Mouse (Mus musculus) limb, embryonic 14.5 days (tissue): ENCODE measurements around the gene Ttf1. TPM values are rescaled to one million over a fixed set of nuclear protein-coding genes. Genes with fewer than 3 reads are reported as not detected.

ENCODE experiments used
- ATAC-seq: fragments of 200-750 bp; cut with Nextera tagmentation; 2 replicates; pipeline ENCODE4 v1.8.0; 2017; ENCODE audit warnings: low read depth, moderate number of reproducible peaks, moderate TSS enrichment; ENCODE audit not compliant: low FRiP score
- DNase-seq: peaks from one replicate; pipeline ENCODE4 v3.0.0-alpha.2; 2015; ENCODE audit warnings: low spot score
- H3K27ac ChIP-seq: fragments of 300-500 bp; sonication (generic); replicated peaks from 2 replicates; pipeline ENCODE4 v1.5.1; 2014; ENCODE audit warnings: low read depth, mild to moderate bottlenecking, low read length, moderate library complexity, mixed read lengths
- H3K27me3 ChIP-seq: fragments of 300-500 bp; sonication (generic); 2 replicates; pipeline ENCODE4 v1.6.1; 2014; ENCODE audit warnings: low read length, mixed read lengths; ENCODE audit not compliant: control insufficient read depth, insufficient read depth
- H3K36me3 ChIP-seq: fragments of 300-500 bp; sonication (generic); 2 replicates; pipeline ENCODE4 v1.6.1; 2014; ENCODE audit warnings: mild to moderate bottlenecking, low read length, moderate library complexity, mixed read lengths; ENCODE audit not compliant: control insufficient read depth, insufficient read depth
- H3K4me1 ChIP-seq: fragments of 300-500 bp; sonication (generic); 2 replicates; pipeline ENCODE4 v1.6.1; 2014; ENCODE audit warnings: antibody characterized with exemption, low read length, mixed read lengths; ENCODE audit not compliant: control insufficient read depth, insufficient read depth
- H3K4me2 ChIP-seq: fragments of 300-500 bp; sonication (generic); replicated peaks from 2 replicates; pipeline ENCODE4 v1.6.1; 2014; ENCODE audit warnings: low read depth, mild to moderate bottlenecking, low read length, moderate library complexity; ENCODE audit not compliant: severe bottlenecking
- H3K4me3 ChIP-seq: fragments of 300-500 bp; sonication (generic); replicated peaks from 2 replicates; pipeline ENCODE4 v1.5.1; 2014; ENCODE audit warnings: low read length
- H3K9ac ChIP-seq: fragments of 300-500 bp; sonication (generic); 2 replicates; pipeline ENCODE4 v1.6.1; 2014; ENCODE audit warnings: mild to moderate bottlenecking, low read depth, low read length, moderate library complexity; ENCODE audit not compliant: severe bottlenecking
- H3K9me3 ChIP-seq: fragments of 300-500 bp; sonication (generic); 2 replicates; pipeline ENCODE4 v1.6.1; 2016; ENCODE audit warnings: low read length; ENCODE audit not compliant: control insufficient read depth
- POLR2A ChIP-seq: fragments of 200-500 bp; IDR thresholded peaks from 2 replicates; pipeline ENCODE4 v1.8.0; 2012; ENCODE audit warnings: inconsistent platforms, mild to moderate bottlenecking, moderate library complexity, borderline replicate concordance; ENCODE audit not compliant: insufficient read depth, insufficient read length; ENCODE audit errors: extremely low read depth
- WGBS: fragments of 180-500 bp; shearing (Covaris S2); extraction: QIAGEN DNeasy Blood & Tissue Kit; methylation state at CpG from one replicate; pipeline ENCODE4 v1.1.7; 2014; 5-methylcytosine and 5-hydroxymethylcytosine counted together
- polyA plus RNA-seq, 2 experiments: library from polyadenylated mRNA; depleted of rRNA in 1 of 2; stranded (reverse) in 1 of 2; unstranded in 1 of 2; fragments of >200 nt; fragmentation: Nextera tagmentation in 1 of 2; extraction: Ambion mirVana in 1 of 2; gene quantifications; 2 replicates each; pipeline versions ENCODE4 v1.2.1 to v1.2.3; 2012 to 2014

Ttf1 gene
- polyA plus RNA-seq, 2 experiments: 8.2 to 13.4 TPM

- DNase-seq (no peak), ATAC-seq (no peak)
- Histone ChIP-seq H3K4me1 (no peaks in the 10 kb centered on the region), H3K36me3 (no peaks in the 10 kb centered on the region), H3K4me2 (no peak overlapping the region), H3K9me3 (no peaks in the 10 kb centered on the region), H3K27ac (no peak overlapping the region), H3K4me3 (no peak overlapping the region), H3K9ac (no peak overlapping the region), H3K27me3 (no peaks in the 10 kb centered on the region; the same call in 1 of the 2 replicates)
- no peak for TF ChIP-seq POLR2A
- WGBS: 89% methylated on average over 7 of the region's 7 CpGs
Measured at GRCm38 (mm10) chr2:29023001-29023400, 37.1 kb upstream of the Ttf1 start.

GRCm38 (mm10) chr2:29025284-29025683, 34.8 kb upstream of the Ttf1 start:
- Histone ChIP-seq H3K9ac (no peak overlapping the region), H3K9me3 (no peaks in the 10 kb centered on the region), H3K4me2 (no peak overlapping the region), H3K27ac (no peak overlapping the region), H3K4me1 (no peaks in the 10 kb centered on the region), H3K4me3 (no peak overlapping the region), H3K36me3 (no peaks in the 10 kb centered on the region), H3K27me3 (no peaks in the 10 kb centered on the region; the same call in 1 of the 2 replicates)
- TF ChIP-seq POLR2A: no peak
- 78% methylated on average over 5 of the region's 5 CpGs for WGBS
- ATAC-seq (no peak), DNase-seq (no peak)

DNA sequence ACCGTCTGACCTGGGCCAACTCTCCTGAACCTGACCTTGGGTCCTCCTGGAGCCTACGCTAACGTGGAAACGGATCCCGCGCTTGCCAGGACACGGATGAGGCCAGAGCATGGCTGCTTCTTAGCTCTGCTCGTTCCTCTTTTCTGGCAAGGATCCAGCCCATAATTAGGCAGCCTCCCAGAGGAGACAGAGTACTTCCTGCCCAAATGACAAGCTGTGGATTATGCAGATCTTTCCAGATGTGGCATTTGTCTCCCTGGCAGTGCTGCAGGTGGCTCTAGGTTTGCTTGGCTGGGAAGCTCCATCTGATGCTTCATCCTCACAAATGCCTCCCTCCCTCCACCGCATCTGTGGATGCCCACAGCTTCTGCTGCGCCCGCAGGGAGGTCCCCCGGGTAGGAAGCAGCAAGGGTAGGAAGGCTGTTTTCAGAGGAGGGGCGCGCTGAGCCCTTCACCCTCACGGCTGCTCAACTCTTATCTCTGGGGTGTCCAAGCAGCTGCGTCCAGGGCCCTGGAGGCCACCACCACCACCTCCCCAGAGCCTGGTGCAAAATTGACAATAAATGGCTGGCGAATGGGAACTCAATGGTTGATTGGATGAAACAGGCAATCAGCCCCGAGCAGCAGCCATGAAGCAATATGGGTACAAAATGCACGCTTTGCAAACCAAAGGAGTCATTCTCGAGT, 29.9 kb upstream of the Ttf1 start:
- no peaks in the 10 kb centered on the region for H3K4me1 ChIP-seq
- no peak for TF ChIP-seq POLR2A
- no peak overlapping the region for H3K4me3 ChIP-seq
- H3K9ac ChIP-seq: no peak overlapping the region
- no peaks in the 10 kb centered on the region for H3K27me3 ChIP-seq
- DNase-seq: no peak
- WGBS: 44% methylated on average over 20 of the region's 20 CpGs
- no peak overlapping the region for H3K27ac ChIP-seq
- H3K9me3 ChIP-seq: no peaks in the 10 kb centered on the region
- ATAC-seq: no peak
- no peaks in the 10 kb centered on the region for H3K36me3 ChIP-seq
- H3K4me2 ChIP-seq: no peak overlapping the region

DNA sequence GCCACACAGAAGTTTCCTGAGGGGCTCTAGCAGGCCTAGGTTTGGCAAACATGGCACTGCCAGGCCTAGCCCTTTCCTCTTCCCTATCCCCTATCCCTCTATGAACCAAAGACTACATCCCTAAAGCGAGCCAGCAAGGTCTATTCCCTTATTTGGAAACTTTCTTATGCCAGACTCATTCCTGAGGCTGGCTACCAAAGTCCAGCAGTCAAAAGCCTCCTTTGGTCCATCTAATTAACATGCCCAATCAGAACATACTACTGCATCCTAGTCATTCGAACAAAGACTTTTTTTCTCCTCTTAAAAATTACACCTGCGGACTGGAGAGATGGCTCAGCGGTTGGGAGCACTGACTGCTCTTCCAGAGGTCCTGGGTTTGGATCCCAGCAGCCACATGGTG, 28.1 kb upstream of the Ttf1 start:
- H3K27me3 ChIP-seq: no peaks in the 10 kb centered on the region
- no peak for DNase-seq
- no peak overlapping the region for H3K9ac ChIP-seq
- H3K36me3 ChIP-seq: no peaks in the 10 kb centered on the region
- H3K4me1 ChIP-seq: no peaks in the 10 kb centered on the region
- ATAC-seq: no peak
- H3K4me3 ChIP-seq: no peak overlapping the region
- H3K27ac ChIP-seq: no peak overlapping the region
- WGBS: 86% methylated on average over 4 of the region's 4 CpGs
- H3K4me2 ChIP-seq: no peak overlapping the region
- H3K9me3 ChIP-seq: no peaks in the 10 kb centered on the region
- TF ChIP-seq POLR2A: no peak

DNA sequence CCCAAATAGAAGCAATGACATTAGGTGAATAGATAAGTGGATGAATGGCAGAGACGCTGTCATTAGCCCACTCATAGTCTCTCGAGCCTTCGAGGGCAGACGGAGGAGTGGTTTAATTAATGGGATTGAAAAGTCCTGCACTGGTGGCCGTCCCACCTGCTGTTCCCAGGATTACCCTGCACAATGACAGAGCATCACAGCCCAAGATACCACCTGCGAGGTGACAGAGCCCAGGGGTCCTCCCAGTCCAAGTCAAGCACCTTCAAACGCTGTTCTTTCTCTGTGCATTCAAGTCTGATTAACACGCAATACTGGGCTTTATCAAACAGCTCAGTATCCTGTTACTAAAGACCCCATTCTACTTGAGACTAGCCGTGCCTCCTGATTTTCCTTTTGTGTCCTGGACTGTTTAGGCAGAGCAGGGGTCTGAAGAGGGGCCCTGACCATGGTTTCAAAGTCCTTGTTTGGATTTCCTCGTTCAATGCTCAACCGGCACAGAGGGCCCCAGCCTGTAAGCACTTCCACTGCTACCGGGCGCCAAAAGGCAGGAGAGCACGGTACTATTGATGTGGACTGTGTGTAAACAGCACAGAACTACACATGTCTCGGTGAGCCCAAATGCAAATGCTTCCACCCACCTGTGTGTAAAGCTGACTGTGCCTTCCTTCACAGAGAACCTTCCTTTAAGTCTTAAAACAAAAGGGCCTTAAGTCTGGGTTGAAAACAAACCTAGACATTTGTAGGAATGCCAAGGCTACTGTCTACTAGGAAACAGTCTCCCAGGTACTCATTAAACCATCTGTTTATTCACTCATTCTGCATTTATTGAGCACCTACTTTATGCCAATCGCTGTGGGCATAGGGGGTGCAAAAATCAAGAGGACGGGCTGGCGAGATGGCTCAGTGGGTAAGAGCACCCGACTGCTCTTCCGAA, 25.3 kb upstream of the Ttf1 start:
- no peaks in the 10 kb centered on the region for H3K9me3 ChIP-seq
- WGBS: 67% methylated on average over 20 of the region's 20 CpGs
- ATAC-seq (no peak), DNase-seq (no peak)
- H3K27me3 ChIP-seq: peaks cover 18% of the 10 kb centered on the region
- no peak overlapping the region for H3K27ac ChIP-seq
- no peak overlapping the region for H3K4me3 ChIP-seq
- no peak for TF ChIP-seq POLR2A
- H3K36me3 ChIP-seq: no peaks in the 10 kb centered on the region
- no peaks in the 10 kb centered on the region for H3K4me1 ChIP-seq
- H3K4me2 ChIP-seq: no peak overlapping the region
- H3K9ac ChIP-seq: no peak overlapping the region
